23 mouse cellular contexts compared by ENCODE assay signal in genomic region chr13:54027079-54027478, GRCm38 (mm10). TPM values are rescaled to one million over a fixed set of nuclear protein-coding genes. Genes with fewer than 3 reads are reported as not detected.
"Had no signal": no experiment of that assay in that cellular context is flagged by ENCODE, and none has a peak within 500 bp of the region (broad histone marks: within the 10 kb centered on the region; RNA-seq: fewer than 3 reads in every experiment).

No protein-coding gene starts in this region.

- H3K9me3 ChIP-seq: kidney, embryonic 15.5 days; liver, embryonic 13.5 days; neural tube, embryonic 12.5 days; stomach, embryonic 15.5 days had no signal

- H3K36me3 ChIP-seq: kidney, embryonic 15.5 days; liver, embryonic 13.5 days; neural tube, embryonic 12.5 days; stomach, embryonic 15.5 days had no signal

- H3K4me3 ChIP-seq: kidney, embryonic 15.5 days; left cerebral cortex, adult 2 months; liver, embryonic 13.5 days; neural tube, embryonic 12.5 days; stomach, embryonic 15.5 days had no signal

- H3K4me1 ChIP-seq: kidney, embryonic 15.5 days; liver, embryonic 13.5 days; neural tube, embryonic 12.5 days; stomach, embryonic 15.5 days had no signal

- H3K27me3 ChIP-seq: kidney, embryonic 15.5 days; liver, embryonic 13.5 days; neural tube, embryonic 12.5 days; stomach, embryonic 15.5 days had no signal

- H3K27ac ChIP-seq: kidney, embryonic 15.5 days; left cerebral cortex, adult 2 months; liver, embryonic 13.5 days; neural tube, embryonic 12.5 days; stomach, embryonic 15.5 days had no signal

- DNase-seq: kidney, postnatal 10 days; kidney, postnatal 36 days; layer of hippocampus, postnatal 36 days; liver, embryonic 13.5 days; lung, adult 2 months; lung, postnatal 14 days; lung, postnatal 4 days; midbrain, embryonic 14.5 days; retina, postnatal 1 day; right cerebral cortex, postnatal 25 days; spleen, adult 18-20 months; thymus, postnatal 25 days had no signal

- H3K4me2 ChIP-seq: kidney, embryonic 15.5 days; liver, embryonic 13.5 days; midbrain, embryonic 11.5 days; neural tube, embryonic 12.5 days; stomach, embryonic 15.5 days had no signal

- H3K9ac ChIP-seq: kidney, embryonic 15.5 days; liver, embryonic 13.5 days; neural tube, embryonic 12.5 days; stomach, embryonic 15.5 days had no signal

RNA-seq across cellular contexts. Expression of gene Drd1, which starts 28.4 kb away (rescaled TPM):
- total RNA-seq: liver, adult 2 months; megakaryocyte progenitor cell, adult 5-6 weeks; megakaryocyte-erythroid progenitor cell, adult 5-6 weeks; neutrophil, adult 5-6 weeks had no signal
- polyA plus RNA-seq: limb, embryonic 11.5 days; liver, adult 2 months; liver, embryonic 13.5 days; liver, embryonic 16.5 days; lung, adult 2 months had no signal
